Comparison of ENCODE assay signal across 18 mouse cellular contexts in the genomic region with DNA sequence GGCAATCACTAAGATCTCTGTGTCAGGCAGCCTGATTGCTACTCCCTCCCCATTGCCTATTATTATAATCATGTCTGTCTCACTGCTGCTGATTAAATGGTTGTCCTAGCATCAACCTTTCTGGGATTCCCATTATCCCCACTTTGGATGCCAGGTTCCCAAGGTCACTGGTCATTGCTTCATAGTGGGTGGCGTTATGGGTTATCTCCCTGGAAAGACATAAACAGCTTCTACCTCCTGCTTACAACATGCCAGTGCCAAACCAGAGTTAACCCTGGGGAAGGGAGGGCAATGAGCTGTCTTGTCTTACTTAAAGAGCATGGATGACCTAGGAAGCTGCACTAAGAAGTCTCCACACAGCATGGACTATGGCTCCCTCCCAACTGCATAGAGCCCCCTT.
DNase-seq lines count a peak whose midpoint lies in the region; ATAC-seq and TF ChIP-seq lines count a peak whose summit lies in the region.
"Had no signal": no experiment of that assay in that cellular context is flagged by ENCODE, and none has a peak within 500 bp of the region (broad histone marks: within the 10 kb centered on the region; RNA-seq: fewer than 3 reads in every experiment).

No protein-coding gene starts in this region.

- no peak for TF ChIP-seq CTCF in liver, adult 2 months (IDR thresholded peaks at IDR 0.05; ENCODE audit: low read depth, low read length)

- H3K79me2 ChIP-seq in liver, adult 2 months (ENCODE audit: control insufficient read depth, insufficient read depth, low read length): no peaks in the 10 kb centered on the region

- H3K27me3 ChIP-seq in liver, adult 2 months (ENCODE audit: control insufficient read depth, insufficient read depth, low read length): no peaks in the 10 kb centered on the region
- H3K27me3 ChIP-seq in liver, embryonic 11.5 days (replicated peaks; ENCODE audit: control insufficient read depth, insufficient read depth, low read length): no peaks in the 10 kb centered on the region
- H3K27me3 ChIP-seq: Patski had no signal

- no peaks in the 10 kb centered on the region for H3K9me3 ChIP-seq in liver, embryonic 11.5 days (ENCODE audit: control insufficient read depth, low read length)
- H3K9me3 ChIP-seq: G1E had no signal

- no peak overlapping the region for H3K27ac ChIP-seq in liver, adult 2 months (replicated peaks; ENCODE audit: insufficient read depth, low read depth, low read length)
- no peak overlapping the region for H3K27ac ChIP-seq in liver, embryonic 11.5 days (ENCODE audit: low read depth, low read length)

- H3K4me2 ChIP-seq in liver, embryonic 11.5 days: no peak overlapping the region

- no peak for TF ChIP-seq POLR2A in liver, adult 2 months (IDR thresholded peaks at IDR 0.05; ENCODE audit: extremely low read depth, insufficient read depth, low read length)

- ATAC-seq in liver, embryonic 11.5 days (replicated peaks; ENCODE audit: low FRiP score): no peak
- ATAC-seq: activated CD4-positive, CD25-positive, alpha-beta regulatory T cell, adult 4 months; CD4-positive, CD25-positive, alpha-beta regulatory T cell, adult 4 months; Patski had no signal

- no peak overlapping the region for H3K4me3 ChIP-seq in liver, adult 2 months (ENCODE audit: insufficient read depth, low read depth, low read length)
- H3K4me3 ChIP-seq in liver, embryonic 11.5 days (ENCODE audit: low read depth, low read length): no peak overlapping the region

- peaks cover 6% of the 10 kb centered on the region for H3K4me1 ChIP-seq in liver, adult 2 months (ENCODE audit: control insufficient read depth, insufficient read depth, low read length)
- no peaks in the 10 kb centered on the region for H3K4me1 ChIP-seq in liver, embryonic 11.5 days (replicated peaks; ENCODE audit: control insufficient read depth, insufficient read depth, low read length)

- peak; percentile 18 for DNase-seq in adrenal gland, adult 2 months
- no peak for DNase-seq in adrenal gland, adult 8-10 months
- DNase-seq in liver, adult 2 months (ENCODE audit: extremely low read depth, low read depth, low spot score): peak; percentile 94
- DNase-seq in liver, embryonic 11.5 days (ENCODE audit: low spot score): no peak
- DNase-seq: adrenal gland, postnatal 10 days; adrenal gland, postnatal 14 days; adrenal gland, postnatal 25 days; adrenal gland, postnatal 36 days; B cell, adult 2 months; cerebellum, adult 11 months; cerebellum, adult 11-12 months; cerebellum, adult 18-20 months; cerebellum, adult 2 months; cerebellum, adult 8-10 months had no signal

- H3K9ac ChIP-seq in liver, adult 2 months (ENCODE audit: low read depth, low read length): no peak overlapping the region
- no peak overlapping the region for H3K9ac ChIP-seq in liver, embryonic 11.5 days (ENCODE audit: low read depth, low read length)

- H3K36me3 ChIP-seq in liver, adult 2 months (ENCODE audit: control insufficient read depth, insufficient read depth, low read length): no peaks in the 10 kb centered on the region
- H3K36me3 ChIP-seq in liver, embryonic 11.5 days (ENCODE audit: control insufficient read depth, insufficient read depth, low read length): no peaks in the 10 kb centered on the region
- H3K36me3 ChIP-seq: G1E had no signal

- 22% methylated on average over 1 of the region's 1 CpGs for WGBS in liver, adult 2 months
- WGBS in liver, embryonic 11.5 days: 82% methylated on average over 1 of the region's 1 CpGs

Comparison
In these comparisons a context has a peak if more than half of its experiments do, and no peak if none do; other contexts are left out.
1. DNase-seq: peak in adrenal gland, adult 2 months (single experiment) and liver, adult 2 months (single experiment); none in adrenal gland, adult 8-10 months (single experiment) and liver, embryonic 11.5 days (single experiment).